Mouse (Mus musculus): Measurements from ENCODE around the gene Gstp2. TPM values are rescaled to one million over a fixed set of nuclear protein-coding genes. Genes with fewer than 3 reads are reported as not detected.

Gene Gstp2
- polyA plus RNA-seq, 1 experiment from 2014 or later, result 7.3 TPM

DNA sequence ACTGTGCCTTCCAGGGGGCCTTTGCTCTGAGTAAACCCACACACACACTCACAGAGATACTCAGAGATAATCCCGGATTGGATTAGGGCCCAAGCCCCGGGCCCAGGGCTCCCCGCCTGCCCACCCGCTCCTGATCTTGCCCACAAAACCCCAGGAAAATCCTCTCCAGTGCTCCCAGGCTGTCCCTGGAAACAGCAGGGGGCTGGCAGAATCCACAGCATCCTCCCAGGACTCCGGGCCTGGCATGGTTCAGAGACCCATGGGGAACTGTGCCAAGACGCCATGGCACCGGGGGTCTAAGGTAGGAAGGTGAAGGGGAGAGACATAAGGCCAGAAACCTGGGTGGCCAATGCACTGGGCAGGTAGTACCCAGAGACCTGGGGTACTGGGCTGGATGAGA is 37.5 kb upstream of the Gstp2 start:
- no peak for DNase-seq (ENCODE audit: low spot score)
- H3K4me3 ChIP-seq (ENCODE audit: low read depth, low read length), result no peak overlapping the region
- H3K9me3 ChIP-seq (ENCODE audit: low read length), result no peaks in the 10 kb centered on the region
- ATAC-seq, result no peak
- WGBS, result 77% methylated on average over 7 of the region's 7 CpGs
- H3K4me1 ChIP-seq (ENCODE audit: insufficient read depth, low read depth, low read length), result no peaks in the 10 kb centered on the region
- no peak overlapping the region for H3K9ac ChIP-seq (replicated peaks; ENCODE audit: low read depth)
- TF ChIP-seq CTCF (IDR thresholded peaks at IDR 0.05) (no peak), EP300 (IDR thresholded peaks at IDR 0.05) (no peak)
- no peak overlapping the region for H3K27ac ChIP-seq (ENCODE audit: low read length)
- no peaks in the 10 kb centered on the region for H3K27me3 ChIP-seq (replicated peaks; ENCODE audit: insufficient read depth, low read length)
- no peak overlapping the region for H3K4me2 ChIP-seq (replicated peaks; ENCODE audit: low read depth, low read length)
- H3K36me3 ChIP-seq (ENCODE audit: insufficient read depth, low read length), result no peaks in the 10 kb centered on the region

DNA sequence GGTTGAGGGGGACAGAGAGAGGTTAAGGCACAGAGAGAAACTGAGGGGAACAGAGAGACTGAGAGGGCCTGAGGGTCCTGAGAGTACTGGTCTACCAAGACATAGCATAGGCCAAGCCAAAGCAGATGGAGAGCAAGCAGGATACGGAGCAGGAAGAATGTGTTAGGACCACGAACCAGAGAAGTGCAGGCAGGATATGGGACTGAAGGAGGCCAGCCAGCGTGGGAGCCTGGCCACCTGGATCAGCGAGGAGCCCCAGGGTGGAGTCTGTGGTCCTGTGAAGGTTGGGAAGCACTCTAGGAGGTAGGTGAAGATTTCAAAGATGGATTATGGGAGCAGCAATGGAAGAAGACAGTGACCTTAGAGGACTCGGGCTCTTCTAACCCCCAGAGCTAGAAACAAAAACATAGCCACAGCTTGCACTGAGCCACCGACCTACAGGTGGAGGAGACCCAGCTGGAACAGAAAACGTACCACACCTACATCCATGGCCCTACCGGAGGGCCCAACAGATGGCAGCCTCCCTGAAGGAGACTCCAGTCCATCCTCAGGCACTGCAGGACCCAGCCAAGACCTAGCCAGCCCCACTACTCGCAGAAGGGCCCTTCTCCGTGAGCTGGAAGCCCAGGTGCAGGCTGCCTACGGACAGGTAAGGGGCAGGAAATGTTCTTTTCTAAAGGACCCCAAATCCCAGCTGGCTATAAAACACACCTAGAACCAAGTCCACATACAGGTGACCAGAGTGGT is 36.6 kb upstream of the Gstp2 start:
- H3K27me3 ChIP-seq (replicated peaks; ENCODE audit: insufficient read depth, low read length), result no peaks in the 10 kb centered on the region
- H3K9me3 ChIP-seq (ENCODE audit: low read length), result no peaks in the 10 kb centered on the region
- no peaks in the 10 kb centered on the region for H3K36me3 ChIP-seq (ENCODE audit: insufficient read depth, low read length)
- ATAC-seq (no peak), DNase-seq (ENCODE audit: low spot score) (no peak)
- H3K4me3 ChIP-seq (ENCODE audit: low read depth, low read length), result no peak overlapping the region
- 77% methylated on average over 11 of the region's 11 CpGs for WGBS
- TF ChIP-seq CTCF (IDR thresholded peaks at IDR 0.05) (no peak), EP300 (IDR thresholded peaks at IDR 0.05) (no peak)
- no peak overlapping the region for H3K9ac ChIP-seq (replicated peaks; ENCODE audit: low read depth)
- no peaks in the 10 kb centered on the region for H3K4me1 ChIP-seq (ENCODE audit: insufficient read depth, low read depth, low read length)
- no peak overlapping the region for H3K4me2 ChIP-seq (replicated peaks; ENCODE audit: low read depth, low read length)
- H3K27ac ChIP-seq (ENCODE audit: low read length), result no peak overlapping the region

GRCm38 (mm10) chr19:4081394-4081793 is 35.6 kb upstream of the Gstp2 start, which contains the start of gene Cabp2:
Cabp2 (plus strand) TSS chr19:4081578.
- no peak for DNase-seq (ENCODE audit: low spot score)
- H3K9ac ChIP-seq (replicated peaks; ENCODE audit: low read depth), result no peak within 1 kb of the TSS
- TF ChIP-seq CTCF (IDR thresholded peaks at IDR 0.05), result no peak
- no peak for TF ChIP-seq EP300 (IDR thresholded peaks at IDR 0.05)
- no peaks in the 10 kb centered on the region for H3K9me3 ChIP-seq (ENCODE audit: low read length)
- ATAC-seq, result no peak
- 54% methylated on average over 3 of the region's 3 CpGs for WGBS
- H3K27ac ChIP-seq (ENCODE audit: low read length), result no peak within 1 kb of the TSS
- H3K36me3 ChIP-seq (ENCODE audit: insufficient read depth, low read length), result no peaks in the 10 kb centered on the region
- H3K4me2 ChIP-seq (replicated peaks; ENCODE audit: low read depth, low read length), result no peak within 1 kb of the TSS
- no peaks in the 10 kb centered on the region for H3K27me3 ChIP-seq (replicated peaks; ENCODE audit: insufficient read depth, low read length)
- no peak within 1 kb of the TSS for H3K4me3 ChIP-seq (ENCODE audit: low read depth, low read length)
- no peaks in the 10 kb centered on the region for H3K4me1 ChIP-seq (ENCODE audit: insufficient read depth, low read depth, low read length)

DNA sequence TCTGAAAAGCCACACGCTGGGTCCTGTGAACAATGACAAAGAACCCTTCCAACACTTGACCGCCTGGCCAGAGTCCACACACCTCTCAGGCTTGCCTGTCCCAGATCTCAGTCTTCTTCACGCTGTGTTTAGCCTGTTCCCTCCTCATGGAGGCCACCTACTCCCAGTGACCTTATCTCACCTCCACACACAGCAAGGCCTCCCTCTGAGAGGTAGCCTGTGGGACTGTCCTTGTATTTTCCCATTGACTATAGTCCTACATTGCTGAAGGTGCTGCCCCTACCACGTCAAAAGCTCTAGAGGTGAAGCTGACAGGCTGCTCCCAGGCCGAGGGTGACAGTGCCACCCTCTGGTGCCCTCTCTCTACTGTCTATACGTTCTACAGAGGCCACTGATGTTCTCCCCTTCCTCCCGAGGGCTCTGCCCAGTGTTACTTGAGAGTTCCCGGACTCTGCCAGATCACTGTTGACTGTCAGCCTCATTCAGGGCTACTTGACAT is 34.7 kb upstream of the Gstp2 start:
- TF ChIP-seq CTCF (IDR thresholded peaks at IDR 0.05) (peak; percentile 55), EP300 (IDR thresholded peaks at IDR 0.05) (no peak)
- ATAC-seq (peak; percentile 47; the same call in 1 of the 2 replicates), DNase-seq (ENCODE audit: low spot score) (peak; percentile 27)
- no peak overlapping the region for H3K4me3 ChIP-seq (ENCODE audit: low read depth, low read length)
- WGBS, result 52% methylated on average over 8 of the region's 8 CpGs
- no peaks in the 10 kb centered on the region for H3K27me3 ChIP-seq (replicated peaks; ENCODE audit: insufficient read depth, low read length)
- no peaks in the 10 kb centered on the region for H3K9me3 ChIP-seq (ENCODE audit: low read length)
- H3K4me2 ChIP-seq (replicated peaks; ENCODE audit: low read depth, low read length), result no peak overlapping the region
- no peak overlapping the region for H3K9ac ChIP-seq (replicated peaks; ENCODE audit: low read depth)
- no peak overlapping the region for H3K27ac ChIP-seq (ENCODE audit: low read length)
- H3K36me3 ChIP-seq (ENCODE audit: insufficient read depth, low read length), result no peaks in the 10 kb centered on the region
- H3K4me1 ChIP-seq (ENCODE audit: insufficient read depth, low read depth, low read length), result no peaks in the 10 kb centered on the region

DNA sequence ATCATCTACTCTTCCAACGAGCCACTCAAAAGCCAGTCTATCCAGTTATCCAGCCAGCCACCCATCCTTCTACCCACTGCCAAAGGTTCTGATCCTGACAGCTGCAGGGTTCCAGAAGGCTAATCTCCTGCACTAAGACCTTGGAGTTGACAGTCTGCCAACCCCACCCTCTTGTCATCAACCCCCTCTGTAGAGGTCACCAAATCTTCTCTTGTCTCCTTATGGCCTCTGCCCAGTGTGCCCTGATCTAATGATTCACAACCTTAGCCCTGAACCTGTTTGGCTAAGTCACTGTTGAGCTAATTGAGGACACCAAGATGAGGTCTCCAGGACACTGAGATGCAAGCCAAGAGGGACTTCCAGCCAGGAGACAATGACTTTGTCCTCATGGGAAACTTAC is 33.8 kb upstream of the Gstp2 start:
- H3K27me3 ChIP-seq (replicated peaks; ENCODE audit: insufficient read depth, low read length), result no peaks in the 10 kb centered on the region
- no peak overlapping the region for H3K4me2 ChIP-seq (replicated peaks; ENCODE audit: low read depth, low read length)
- H3K9me3 ChIP-seq (ENCODE audit: low read length), result no peaks in the 10 kb centered on the region
- H3K27ac ChIP-seq (ENCODE audit: low read length), result no peak overlapping the region
- no peak for ATAC-seq
- 75% methylated on average over 1 of the region's 1 CpGs for WGBS
- no peak for TF ChIP-seq CTCF (IDR thresholded peaks at IDR 0.05)
- TF ChIP-seq EP300 (IDR thresholded peaks at IDR 0.05), result no peak
- H3K9ac ChIP-seq (replicated peaks; ENCODE audit: low read depth), result no peak overlapping the region
- no peak overlapping the region for H3K4me3 ChIP-seq (ENCODE audit: low read depth, low read length)
- no peak for DNase-seq (ENCODE audit: low spot score)
- no peaks in the 10 kb centered on the region for H3K4me1 ChIP-seq (ENCODE audit: insufficient read depth, low read depth, low read length)
- no peaks in the 10 kb centered on the region for H3K36me3 ChIP-seq (ENCODE audit: insufficient read depth, low read length)

DNA sequence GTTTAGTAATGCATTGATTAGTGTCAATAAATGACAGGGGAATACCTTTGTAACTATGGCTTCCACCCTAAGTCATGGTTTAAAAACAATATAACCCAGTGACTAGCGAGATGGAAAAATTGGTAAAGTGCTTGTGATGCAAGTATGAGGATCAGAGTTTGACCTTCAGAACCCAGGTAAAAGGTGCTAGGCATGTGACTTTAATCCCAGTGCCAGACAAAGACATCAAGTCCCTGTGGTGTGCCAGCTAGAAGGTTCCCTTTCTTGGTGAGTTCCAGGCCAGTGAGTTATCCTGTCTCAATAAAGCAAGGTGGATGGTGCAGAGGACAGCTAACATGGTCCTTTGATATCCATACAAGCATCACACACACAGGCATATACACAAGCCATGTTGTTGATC is 29.7 kb upstream of the Gstp2 start:
- DNase-seq (ENCODE audit: low spot score) (no peak), ATAC-seq (no peak)
- no peaks in the 10 kb centered on the region for H3K36me3 ChIP-seq (ENCODE audit: insufficient read depth, low read length)
- H3K27ac ChIP-seq (ENCODE audit: low read length), result no peak overlapping the region
- H3K4me1 ChIP-seq (ENCODE audit: insufficient read depth, low read depth, low read length), result no peaks in the 10 kb centered on the region
- H3K4me3 ChIP-seq (ENCODE audit: low read depth, low read length), result no peak overlapping the region
- H3K27me3 ChIP-seq (replicated peaks; ENCODE audit: insufficient read depth, low read length), result no peaks in the 10 kb centered on the region
- no peak for TF ChIP-seq EP300 (IDR thresholded peaks at IDR 0.05)
- TF ChIP-seq CTCF (IDR thresholded peaks at IDR 0.05), result no peak
- H3K9me3 ChIP-seq (ENCODE audit: low read length), result no peaks in the 10 kb centered on the region
- H3K4me2 ChIP-seq (replicated peaks; ENCODE audit: low read depth, low read length), result no peak overlapping the region
- no peak overlapping the region for H3K9ac ChIP-seq (replicated peaks; ENCODE audit: low read depth)
- WGBS, result 85% methylated on average over 1 of the region's 1 CpGs
